Mouse (Mus musculus): Measurements from ENCODE around the gene Rbm10. TPM values are rescaled to one million over a fixed set of nuclear protein-coding genes. Genes with fewer than 3 reads are reported as not detected.

Rbm10 gene
- polyA plus RNA-seq (2015; fragmentation: Nextera tagmentation; extraction: Ambion mirVana) = 71.8 and 76.9 TPM in 2 replicates

DNA sequence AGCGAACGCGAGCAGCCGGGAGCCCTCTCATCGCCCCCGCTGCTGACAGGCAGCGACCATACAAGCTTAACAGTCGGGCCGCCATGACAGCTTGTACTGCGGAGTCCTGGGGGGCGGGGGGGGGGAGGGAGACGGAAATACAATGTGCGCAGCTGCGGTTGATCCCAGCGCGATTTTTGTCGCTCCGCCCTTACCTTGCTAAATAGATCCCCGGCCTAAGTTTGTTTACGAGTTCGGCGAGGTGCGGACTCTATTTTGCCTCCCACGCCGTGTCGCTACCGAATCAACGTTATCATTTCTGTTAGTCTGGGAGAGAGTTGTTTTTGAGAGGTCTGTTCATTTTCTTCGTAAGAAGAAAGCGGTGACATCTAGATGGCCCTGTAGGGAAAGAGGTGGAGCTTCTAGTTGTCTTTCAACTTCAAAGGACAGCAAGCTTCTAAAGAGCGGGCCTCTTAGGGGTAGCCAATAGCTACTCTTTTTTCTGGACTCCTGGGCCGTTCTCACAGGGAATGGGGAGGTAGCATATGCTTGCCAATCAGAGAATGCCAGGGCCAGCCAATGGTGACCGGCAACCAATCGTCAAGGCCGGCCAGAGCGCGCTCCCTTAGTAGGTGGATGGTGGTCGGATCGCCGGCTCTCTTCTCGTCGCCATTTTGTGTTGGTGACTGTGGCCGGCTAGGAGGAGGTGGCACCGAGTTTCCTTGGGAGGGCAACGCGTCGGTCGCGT lies at the start of gene Rbm10, which contains the start of gene Ndufb11:
Gene Rbm10 (plus strand): TSS at position 328 of the 727 bp plus-strand sequence.
Gene Ndufb11 (minus strand): TSS at position 444 of the 727 bp plus-strand sequence.
- Histone ChIP-seq H3K36me3 (no peaks in the 10 kb centered on the region), H3K4me1 (no peaks in the 10 kb centered on the region), H3K4me3 (peak within 1 kb of the TSS; percentile 63), H3K27me3 (no peaks in the 10 kb centered on the region), H3K9me3 (no peaks in the 10 kb centered on the region), H3K9ac (peak within 1 kb of the TSS; percentile 73), H3K27ac (peak within 1 kb of the TSS; percentile 91), H3K4me2 (peak within 1 kb of the TSS; percentile 54)
- WGBS = 12% methylated on average over 48 of the region's 49 CpGs
- ATAC-seq (ENCODE audit: borderline replicate concordance, extremely low read depth, low FRiP score, low TSS enrichment) = peak; percentile 99

- peak; percentile 89; the same call in 1 of the 2 replicates for ATAC-seq (ENCODE audit: borderline replicate concordance, extremely low read depth, low FRiP score, low TSS enrichment)
- Histone ChIP-seq H3K36me3 (no peaks in the 10 kb centered on the region), H3K27me3 (no peaks in the 10 kb centered on the region), H3K4me3 (no peak overlapping the region), H3K27ac (0 out of 2 replicates have a peak overlapping the region, but pooled peaks have one; percentile 29), H3K4me1 (no peaks in the 10 kb centered on the region), H3K9me3 (no peaks in the 10 kb centered on the region), H3K9ac (no peak overlapping the region), H3K4me2 (no peak overlapping the region)
- 51% methylated on average over 2 of the region's 2 CpGs for WGBS
Observed at GRCm38 (mm10) chrX:20571024-20571423, 46.3 kb upstream of the Rbm10 start.

DNA sequence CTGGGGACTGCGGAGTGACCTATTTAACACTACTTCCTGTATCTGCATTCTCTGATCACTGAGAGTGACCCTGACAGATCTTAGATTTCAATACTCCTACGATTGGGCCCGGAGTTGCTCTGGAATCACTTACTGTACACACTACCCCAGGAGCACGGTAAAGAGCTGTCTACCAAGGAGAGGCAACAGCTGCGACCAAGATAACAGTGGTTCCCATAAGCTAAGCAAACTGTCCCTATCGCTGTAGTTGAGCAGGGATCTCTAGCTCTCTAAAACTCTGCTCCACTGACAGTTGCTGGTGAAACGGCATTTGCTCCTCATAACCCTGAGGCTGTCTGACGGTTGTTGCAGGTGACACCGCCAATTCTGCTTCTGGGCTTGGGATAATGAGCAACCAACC lies 44.6 kb upstream of the Rbm10 start:
- no peaks in the 10 kb centered on the region for H3K27me3 ChIP-seq
- no peaks in the 10 kb centered on the region for H3K4me1 ChIP-seq
- no peak overlapping the region for H3K4me3 ChIP-seq
- 55% methylated on average over 9 of the region's 9 CpGs for WGBS
- no peaks in the 10 kb centered on the region for H3K36me3 ChIP-seq
- no peak overlapping the region for H3K27ac ChIP-seq
- no peak overlapping the region for H3K4me2 ChIP-seq
- no peak overlapping the region for H3K9ac ChIP-seq
- H3K9me3 ChIP-seq = no peaks in the 10 kb centered on the region
- ATAC-seq (ENCODE audit: borderline replicate concordance, extremely low read depth, low FRiP score, low TSS enrichment) = no peak

GRCm38 (mm10) chrX:20573927-20574326 lies 43.4 kb upstream of the Rbm10 start:
- Histone ChIP-seq H3K4me2 (no peak overlapping the region), H3K4me1 (no peaks in the 10 kb centered on the region), H3K27me3 (no peaks in the 10 kb centered on the region), H3K9ac (no peak overlapping the region), H3K36me3 (no peaks in the 10 kb centered on the region), H3K4me3 (no peak overlapping the region), H3K27ac (no peak overlapping the region), H3K9me3 (no peaks in the 10 kb centered on the region)
- 80% methylated on average over 4 of the region's 4 CpGs for WGBS
- no peak for ATAC-seq (ENCODE audit: borderline replicate concordance, extremely low read depth, low FRiP score, low TSS enrichment)

- no peak for ATAC-seq (ENCODE audit: borderline replicate concordance, extremely low read depth, low FRiP score, low TSS enrichment)
Observed at GRCm38 (mm10) chrX:20587968-20588367, 29.3 kb upstream of the Rbm10 start.

GRCm38 (mm10) chrX:20608500-20608899 lies 8.8 kb upstream of the Rbm10 start:
- H3K36me3 ChIP-seq = no peaks in the 10 kb centered on the region
- H3K9ac ChIP-seq = no peak overlapping the region
- H3K4me1 ChIP-seq = no peaks in the 10 kb centered on the region
- H3K4me3 ChIP-seq = no peak overlapping the region
- ATAC-seq (ENCODE audit: borderline replicate concordance, extremely low read depth, low FRiP score, low TSS enrichment) = no peak
- no peak overlapping the region for H3K27ac ChIP-seq
- H3K9me3 ChIP-seq = no peaks in the 10 kb centered on the region
- H3K4me2 ChIP-seq = no peak overlapping the region
- 73% methylated on average over 4 of the region's 4 CpGs for WGBS
- no peaks in the 10 kb centered on the region for H3K27me3 ChIP-seq

More at GRCm38 (mm10) chrX:20587968-20588367, 29.3 kb upstream of the Rbm10 start:
- Histone ChIP-seq H3K27ac (no peak overlapping the region), H3K4me1 (no peaks in the 10 kb centered on the region), H3K36me3 (no peaks in the 10 kb centered on the region), H3K4me3 (no peak overlapping the region), H3K4me2 (no peak overlapping the region), H3K9ac (no peak overlapping the region), H3K9me3 (no peaks in the 10 kb centered on the region), H3K27me3 (no peaks in the 10 kb centered on the region)
- WGBS = 17% methylated on average over 4 of the region's 4 CpGs

DNA sequence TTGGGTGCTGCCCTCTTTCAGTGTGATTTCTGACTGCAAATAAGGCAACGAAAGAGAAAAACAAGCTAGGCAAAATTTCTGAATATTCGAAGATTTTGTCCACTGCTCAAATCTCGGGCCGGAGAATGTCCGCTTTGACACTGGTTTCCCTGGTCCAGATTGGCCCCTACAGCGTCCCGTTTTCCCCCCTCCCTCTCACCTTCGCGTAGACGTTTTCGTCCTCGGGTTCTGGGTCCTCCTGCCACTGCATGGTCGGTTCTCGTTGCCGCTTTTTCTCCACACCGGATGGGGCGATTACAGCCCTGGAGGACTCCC lies 485 bp upstream of the Rbm10 start:
- H3K9me3 ChIP-seq = no peaks in the 10 kb centered on the region
- peak overlapping the region; percentile 56 for H3K9ac ChIP-seq
- H3K27ac ChIP-seq = peak overlapping the region; percentile 91
- peak; percentile 31 for ATAC-seq (ENCODE audit: borderline replicate concordance, extremely low read depth, low FRiP score, low TSS enrichment)
- peak overlapping the region; percentile 63 for H3K4me3 ChIP-seq
- no peaks in the 10 kb centered on the region for H3K36me3 ChIP-seq
- no peaks in the 10 kb centered on the region for H3K27me3 ChIP-seq
- WGBS = 22% methylated on average over 17 of the region's 17 CpGs
- no peaks in the 10 kb centered on the region for H3K4me1 ChIP-seq
- H3K4me2 ChIP-seq = peak overlapping the region; percentile 49

- no peaks in the 10 kb centered on the region for H3K36me3 ChIP-seq
- H3K9ac ChIP-seq = peak overlapping the region; percentile 73
- peak overlapping the region; percentile 63 for H3K4me3 ChIP-seq
- no peaks in the 10 kb centered on the region for H3K4me1 ChIP-seq
- peak overlapping the region; percentile 54 for H3K4me2 ChIP-seq
- peak overlapping the region; percentile 88 for H3K27ac ChIP-seq
- 10% methylated on average over 31 of the region's 31 CpGs for WGBS
- no peaks in the 10 kb centered on the region for H3K9me3 ChIP-seq
- peak; percentile 46; the same call in 1 of the 2 replicates for ATAC-seq (ENCODE audit: borderline replicate concordance, extremely low read depth, low FRiP score, low TSS enrichment)
- no peaks in the 10 kb centered on the region for H3K27me3 ChIP-seq
Observed at GRCm38 (mm10) chrX:20617903-20618399, 648 bp downstream of the Rbm10 start.

GRCm38 (mm10) chrX:20638141-20638540 lies 20.8 kb downstream of the Rbm10 start:
- no peak overlapping the region for H3K27ac ChIP-seq
- no peak overlapping the region for H3K9ac ChIP-seq
- H3K4me2 ChIP-seq = no peak overlapping the region
- ATAC-seq (ENCODE audit: borderline replicate concordance, extremely low read depth, low FRiP score, low TSS enrichment) = no peak
- no peaks in the 10 kb centered on the region for H3K27me3 ChIP-seq
- H3K36me3 ChIP-seq = peaks cover 25% of the 10 kb centered on the region; the same call in 1 of the 2 replicates
- 91% methylated on average over 2 of the region's 2 CpGs for WGBS
- H3K9me3 ChIP-seq = no peaks in the 10 kb centered on the region
- H3K4me1 ChIP-seq = no peaks in the 10 kb centered on the region
- no peak overlapping the region for H3K4me3 ChIP-seq

- 76% methylated on average over 5 of the region's 5 CpGs for WGBS
- no peak overlapping the region for H3K9ac ChIP-seq
- no peak overlapping the region for H3K27ac ChIP-seq
- H3K9me3 ChIP-seq = no peaks in the 10 kb centered on the region
- peaks cover 34% of the 10 kb centered on the region for H3K36me3 ChIP-seq
- ATAC-seq (ENCODE audit: borderline replicate concordance, extremely low read depth, low FRiP score, low TSS enrichment) = no peak
- no peaks in the 10 kb centered on the region for H3K27me3 ChIP-seq
- H3K4me2 ChIP-seq = no peak overlapping the region
- H3K4me3 ChIP-seq = no peak overlapping the region
- no peaks in the 10 kb centered on the region for H3K4me1 ChIP-seq
Observed at GRCm38 (mm10) chrX:20644780-20645179, 27.5 kb downstream of the Rbm10 start.

GRCm38 (mm10) chrX:20657593-20657992 lies 40.3 kb downstream of the Rbm10 start:
- Histone ChIP-seq H3K9ac (no peak overlapping the region), H3K27me3 (no peaks in the 10 kb centered on the region), H3K9me3 (no peaks in the 10 kb centered on the region), H3K4me2 (peak overlapping the region; percentile 79), H3K4me3 (peak overlapping the region; percentile 53), H3K4me1 (no peaks in the 10 kb centered on the region), H3K36me3 (no peaks in the 10 kb centered on the region), H3K27ac (no peak overlapping the region)
- 23% methylated on average over 5 of the region's 5 CpGs for WGBS
- ATAC-seq (ENCODE audit: borderline replicate concordance, extremely low read depth, low FRiP score, low TSS enrichment) = no peak

- Histone ChIP-seq H3K27ac (peak within 1 kb of the TSS; percentile 63), H3K4me1 (no peaks in the 10 kb centered on the region), H3K27me3 (no peaks in the 10 kb centered on the region), H3K4me2 (peak within 1 kb of the TSS; percentile 79), H3K36me3 (no peaks in the 10 kb centered on the region), H3K9me3 (no peaks in the 10 kb centered on the region), H3K4me3 (peak within 1 kb of the TSS; percentile 53), H3K9ac (peak within 1 kb of the TSS; percentile 49)
- peak; percentile 89 for ATAC-seq (ENCODE audit: borderline replicate concordance, extremely low read depth, low FRiP score, low TSS enrichment)
- WGBS = 12% methylated on average over 27 of the region's 27 CpGs
Observed at GRCm38 (mm10) chrX:20658026-20658652, 40.8 kb downstream of the Rbm10 start, which contains the start of gene Uba1. TSS of gene Uba1 (plus strand) at chrX:20658326.

All from lung, embryonic 15.5 days (tissue).